Mouse (Mus musculus): ENCODE data around the gene Gaa.
"Not testable (repeated sequence)": the region's sequence is repeated elsewhere in the genome, so short reads cannot be mapped to it uniquely, and the experiment has no call there.

Gaa gene

DNA sequence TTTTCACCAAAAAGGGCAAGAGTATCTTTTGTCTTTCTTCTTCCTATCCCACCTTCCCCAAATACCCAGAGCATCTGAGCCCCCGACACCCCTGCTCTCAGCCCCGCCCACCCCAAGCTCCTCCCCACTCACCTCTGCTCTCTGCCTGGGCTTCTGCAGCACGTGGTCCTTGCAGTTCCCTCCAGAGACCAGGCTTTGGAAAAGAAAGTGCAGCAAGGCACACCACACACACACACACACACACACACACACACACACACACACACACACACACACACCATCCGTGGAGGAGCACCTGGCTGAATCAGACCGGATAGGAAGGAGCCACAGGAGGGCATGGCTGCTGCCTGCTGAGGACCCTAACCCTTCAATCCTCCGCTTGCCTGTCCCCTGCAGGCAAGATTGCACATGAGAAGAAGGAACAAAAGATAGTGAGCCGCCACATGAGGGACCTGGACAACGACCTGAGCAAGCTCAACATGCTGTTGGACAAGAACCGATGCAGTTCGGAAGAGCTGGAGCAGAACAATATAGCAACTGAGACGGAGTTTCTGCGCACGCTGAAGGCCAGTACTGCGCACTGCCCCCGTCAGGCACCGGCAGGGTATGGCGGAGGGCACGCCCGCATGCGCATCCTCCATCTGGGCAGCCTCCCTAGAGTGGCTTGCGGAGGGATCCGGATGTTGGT is 14.7 kb upstream of the Gaa start:
- in situ Hi-C loops (cut with MseI, MboI) = no loop called here

DNA sequence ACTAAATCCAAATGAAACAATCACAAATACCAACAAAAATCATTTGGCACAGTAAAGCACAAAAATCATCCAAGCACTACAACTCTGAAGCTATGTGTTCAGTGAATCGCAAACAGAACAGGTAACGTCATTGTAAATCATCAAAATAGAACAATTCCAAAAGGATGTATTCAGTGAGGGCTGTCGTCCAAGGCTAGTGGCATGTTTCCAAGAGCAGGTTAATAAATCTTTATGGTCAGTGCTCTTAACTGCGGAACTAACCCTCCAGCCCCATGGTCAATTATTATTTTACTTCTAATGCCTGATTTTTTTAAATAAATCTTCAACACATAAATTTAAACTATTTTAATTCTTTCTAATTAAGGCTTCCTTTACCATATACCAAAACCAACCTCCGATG is 11.1 kb upstream of the Gaa start:
- in situ Hi-C loops (cut with MseI, MboI) = not testable (repeated sequence)

DNA sequence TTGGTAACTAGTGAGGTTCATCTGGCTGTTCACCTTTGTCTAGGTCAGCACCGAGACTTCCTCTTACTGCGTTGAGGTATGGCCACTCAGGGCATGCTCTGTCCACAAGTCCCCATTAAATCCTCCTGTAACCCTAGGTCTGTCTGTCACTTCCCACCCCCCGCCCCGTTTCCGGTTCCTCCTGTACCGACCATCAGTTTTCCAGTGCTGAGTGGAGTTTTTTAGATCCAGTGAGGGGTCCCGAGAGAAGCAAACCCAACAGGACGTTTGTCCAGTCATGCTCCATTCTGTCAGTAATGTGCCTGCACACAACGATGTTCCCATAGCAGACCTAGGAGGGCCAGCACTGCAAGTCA is 9.5 kb upstream of the Gaa start:
- in situ Hi-C loops (cut with MseI, MboI) = no loop called here

DNA sequence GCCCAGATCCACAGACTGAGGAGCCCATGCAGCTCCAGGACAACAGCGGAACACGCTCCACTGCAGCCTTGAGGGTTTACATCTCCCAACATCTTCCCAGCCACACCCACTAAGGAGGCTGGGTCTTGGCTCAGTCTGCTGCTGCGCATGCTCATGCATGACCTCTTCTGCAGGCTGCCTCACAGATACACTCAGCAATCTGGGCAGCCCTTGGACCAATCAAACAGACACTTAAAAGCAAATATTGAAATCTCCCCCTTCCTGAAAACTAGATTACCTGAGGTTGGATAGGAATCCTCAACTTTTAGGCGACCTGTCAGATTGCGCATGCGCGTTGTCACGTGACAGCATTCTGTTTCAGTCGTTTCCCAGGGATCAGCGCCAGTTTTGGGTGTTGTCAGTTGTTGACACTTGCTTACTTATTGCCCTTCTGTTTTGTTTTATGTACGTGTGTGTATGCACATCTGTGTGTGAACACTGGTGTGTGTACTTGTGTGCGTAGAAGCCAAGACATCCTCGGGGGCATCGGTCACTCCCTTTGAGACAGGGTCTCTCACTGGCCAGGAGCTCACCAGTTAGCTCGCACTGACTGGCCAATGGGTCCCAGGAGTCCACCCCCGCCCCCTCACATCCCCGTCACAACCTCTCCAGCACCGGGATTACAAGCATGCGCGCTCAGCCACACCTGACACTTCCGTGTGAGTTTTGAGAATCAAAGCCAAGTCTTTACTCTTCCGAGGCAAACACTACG is 8.9 kb upstream of the Gaa start:
- in situ Hi-C loops (cut with MseI, MboI) = no loop called here

DNA sequence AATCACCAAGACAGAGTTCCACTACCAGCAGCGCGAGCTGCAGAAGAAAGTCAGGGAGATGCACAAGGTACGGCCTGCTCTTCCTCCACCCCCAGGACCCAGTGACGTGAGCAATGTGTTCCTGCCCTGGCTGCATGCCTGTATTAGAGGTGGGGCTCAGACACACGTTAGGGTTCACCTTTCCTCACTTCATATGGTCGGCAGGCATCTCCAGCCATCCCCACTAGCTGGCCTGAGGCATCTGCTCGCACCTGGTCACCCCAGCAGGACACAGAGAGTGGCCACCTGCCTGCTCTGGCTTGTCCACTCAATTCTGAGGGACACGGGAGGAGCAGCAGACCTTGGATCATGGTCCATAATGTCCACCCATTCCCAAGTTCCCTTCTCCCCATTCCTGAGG is 7.7 kb upstream of the Gaa start:
- in situ Hi-C loops (cut with MseI, MboI) = no loop called here

DNA sequence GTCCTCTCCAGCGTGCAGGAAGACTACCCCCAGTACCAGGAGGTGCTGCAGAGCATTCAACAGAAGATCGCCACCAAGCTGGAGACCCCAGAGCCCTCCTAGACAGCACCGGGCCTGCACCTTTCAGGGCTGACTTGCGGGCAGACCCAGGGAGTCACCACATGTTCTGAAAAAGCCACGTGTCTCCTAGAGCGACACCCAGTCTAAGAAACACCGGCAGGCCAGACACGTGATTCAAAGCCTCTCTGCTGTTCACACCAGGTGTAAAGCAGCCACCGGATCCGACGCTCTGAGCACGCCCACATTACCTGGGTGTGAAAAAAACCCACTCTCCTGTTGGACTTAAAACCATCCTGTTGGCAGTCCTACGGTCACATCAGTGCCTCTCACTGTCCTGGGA is 3.3 kb upstream of the Gaa start:
- in situ Hi-C loops (cut with MseI, MboI) = no loop called here

DNA sequence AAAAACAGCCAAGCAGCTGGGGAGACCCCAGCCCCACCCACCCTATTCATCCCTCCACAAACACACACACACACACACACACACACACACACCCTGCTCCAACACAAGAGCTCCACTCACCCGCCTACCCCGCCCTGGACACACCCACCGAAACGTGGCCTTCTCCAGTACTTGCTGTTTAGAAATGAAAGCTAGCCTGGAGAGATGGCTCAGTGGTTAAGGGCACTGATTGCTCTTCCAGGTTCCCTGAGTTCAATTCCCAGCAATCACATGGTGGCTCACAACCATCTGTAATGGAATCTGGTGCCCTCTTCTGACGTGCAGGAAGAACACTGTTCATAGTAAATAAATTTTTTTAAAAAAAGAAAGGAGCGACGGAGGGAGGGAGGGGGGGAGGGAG is 1.9 kb upstream of the Gaa start:
- in situ Hi-C loops (cut with MseI, MboI) = no loop called here

DNA sequence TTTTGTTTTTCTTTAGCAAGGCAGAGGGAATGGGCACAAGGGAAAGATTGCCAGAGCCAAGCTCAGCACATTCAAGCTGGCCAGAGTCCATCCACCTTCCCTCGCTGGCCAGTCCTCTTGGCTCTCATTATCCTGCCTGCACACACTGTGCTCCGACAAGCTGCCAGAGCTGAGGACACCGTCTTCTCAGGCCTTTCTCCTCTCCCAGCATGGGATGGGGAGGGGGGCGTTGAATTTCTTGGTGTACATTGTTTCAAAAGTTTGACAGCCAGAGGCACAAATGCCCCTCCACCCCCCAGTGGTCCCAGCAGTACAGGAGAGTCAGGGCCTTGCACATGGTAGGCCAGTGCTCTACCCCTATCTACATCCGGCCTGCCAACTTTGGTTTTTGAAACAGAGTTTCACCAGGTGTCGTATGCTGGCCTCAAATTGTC is 429 bp upstream of the Gaa start:
- in situ Hi-C loops (cut with MseI, MboI) = no loop called here

DNA sequence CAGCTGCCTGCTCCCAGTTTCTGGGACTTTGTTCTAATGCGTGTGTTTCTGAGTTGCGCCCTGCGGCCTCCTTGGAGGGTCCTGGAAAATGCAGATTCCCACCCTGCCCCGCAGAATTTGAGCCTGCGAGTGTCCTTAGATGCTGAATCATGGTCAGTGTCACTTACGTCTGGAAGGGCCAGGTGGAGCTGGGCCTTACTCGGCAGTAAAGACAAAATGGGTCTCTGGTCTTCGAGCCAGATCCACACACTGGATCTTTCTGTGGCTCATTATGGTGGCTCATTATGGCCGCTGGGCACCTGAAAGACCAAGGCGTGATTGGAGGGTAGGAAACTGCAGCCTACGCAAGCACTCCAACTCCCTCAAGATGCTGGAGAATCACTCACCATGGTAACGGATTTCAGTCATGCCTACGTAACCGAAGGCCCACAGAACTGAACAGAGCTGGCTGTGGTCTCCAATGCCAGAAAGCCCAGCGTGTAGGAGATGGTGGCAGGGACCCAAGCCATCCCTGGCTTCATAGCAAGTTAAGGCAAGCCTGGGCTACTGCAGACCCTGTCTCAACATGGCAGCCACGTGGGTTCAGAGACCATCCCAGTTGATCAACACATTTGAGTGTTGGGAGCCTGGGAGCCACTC is 989 bp downstream of the Gaa start:
- in situ Hi-C loops (cut with MseI, MboI) = no loop called here

DNA sequence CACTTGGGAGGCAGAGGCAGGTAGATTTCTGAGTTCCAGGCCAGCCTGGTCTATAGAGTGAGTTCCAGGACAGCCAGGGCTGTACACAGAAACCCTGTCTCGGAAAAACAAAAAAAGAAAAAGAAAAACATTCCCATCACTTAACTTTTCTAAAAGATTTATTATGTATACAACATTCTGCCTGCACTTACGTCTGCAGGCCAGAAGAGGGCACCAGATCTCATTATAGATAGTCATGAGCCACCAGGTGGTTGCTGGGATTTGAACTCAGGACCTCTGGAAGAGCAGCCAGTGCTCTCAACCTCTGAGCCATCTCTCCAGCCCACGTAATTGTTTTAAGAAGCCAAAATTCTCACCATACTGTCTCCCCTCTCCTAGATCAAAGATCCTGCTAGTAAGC is 4.8 kb downstream of the Gaa start:
- in situ Hi-C loops (cut with MseI, MboI) = not testable (repeated sequence)

DNA sequence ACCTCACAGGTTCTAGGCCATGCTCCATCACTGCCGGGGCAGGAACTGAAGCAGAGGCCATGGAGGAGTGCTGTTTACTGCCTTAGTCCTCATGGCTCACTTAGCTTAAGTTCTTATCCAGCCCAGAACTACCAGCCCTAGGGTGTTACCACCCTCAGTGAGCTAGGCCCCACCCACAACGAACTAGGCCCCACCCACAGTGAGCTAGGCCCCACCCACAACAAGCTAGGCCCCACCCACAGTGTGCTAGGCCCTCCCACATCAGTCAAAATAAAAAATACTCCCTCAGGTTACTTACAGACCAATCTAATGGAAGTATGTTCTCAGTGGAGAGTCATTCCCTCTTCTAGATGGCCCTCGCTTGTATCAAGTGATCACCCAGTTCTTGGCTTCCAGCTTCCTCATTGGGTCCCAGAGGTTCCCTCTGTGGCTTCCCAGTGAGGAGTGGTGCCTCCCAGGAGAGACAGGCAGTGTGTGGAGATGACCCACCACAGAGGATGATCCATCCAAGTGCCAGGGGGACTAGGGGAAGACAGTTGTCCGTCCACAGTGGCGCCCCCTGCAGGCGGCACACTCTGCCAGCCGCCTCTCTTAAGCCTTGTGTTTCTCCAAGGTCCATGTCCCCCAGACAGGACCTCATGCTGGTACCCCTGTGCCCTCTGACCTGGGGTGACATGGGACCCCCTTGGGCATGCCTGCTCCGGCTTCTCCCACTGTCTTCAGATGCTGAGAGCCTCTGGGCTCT is 5.7 kb downstream of the Gaa start:
- in situ Hi-C loops (cut with MseI, MboI) = no loop called here

DNA sequence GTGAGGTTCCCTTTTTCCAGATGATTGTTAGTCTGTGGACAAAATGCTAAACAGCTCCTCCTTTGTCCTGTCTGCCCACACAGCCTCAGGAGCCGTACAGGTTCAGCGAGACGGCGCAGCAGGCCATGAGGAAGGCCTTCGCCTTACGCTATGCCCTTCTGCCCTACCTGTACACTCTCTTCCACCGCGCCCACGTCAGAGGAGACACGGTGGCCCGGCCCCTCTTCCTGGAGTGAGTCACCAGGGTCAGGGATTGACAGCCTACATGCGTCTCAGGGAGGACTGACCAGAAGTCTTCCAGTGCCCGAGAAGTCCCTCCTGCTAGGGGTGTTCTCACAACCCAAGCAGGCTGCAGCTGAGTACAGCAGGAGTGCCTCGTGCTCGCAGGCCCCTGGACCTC is 13.3 kb downstream of the Gaa start:
- in situ Hi-C loops (cut with MseI, MboI) = no loop called here

DNA sequence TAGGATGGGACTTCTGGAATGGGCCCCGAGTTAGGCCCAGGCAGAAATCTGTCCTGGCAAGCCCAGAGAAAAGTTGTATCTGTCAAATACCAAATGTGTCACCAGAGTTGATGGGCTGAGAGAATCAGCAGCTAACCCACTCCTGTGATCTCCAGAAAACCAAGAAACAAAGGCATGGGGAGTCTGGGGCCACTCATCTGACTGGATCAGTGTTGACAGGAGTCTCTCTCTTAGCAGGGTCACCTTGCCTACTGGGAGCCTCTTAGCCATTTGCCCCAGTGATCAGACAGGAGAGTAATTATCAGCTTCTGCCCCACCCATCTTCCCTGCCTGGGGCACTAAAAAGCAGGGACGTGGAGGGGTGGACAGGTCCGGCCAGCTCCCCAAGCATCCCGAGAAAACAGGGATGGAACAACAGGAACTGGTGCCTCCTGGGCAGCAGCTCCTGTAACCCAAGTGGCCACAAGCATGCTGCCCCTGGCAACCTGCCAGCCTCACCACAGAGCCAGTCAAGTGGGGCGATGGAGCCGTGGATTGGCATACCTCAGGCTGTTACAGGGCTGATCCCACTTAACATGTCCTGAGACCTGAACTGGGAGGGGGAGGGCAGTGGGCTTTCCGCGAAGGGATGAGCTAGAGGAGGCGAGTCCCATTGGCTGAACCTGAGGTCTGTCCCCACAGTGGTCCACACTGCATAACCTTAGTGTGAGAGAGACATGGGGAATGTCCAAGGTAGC is 18.3 kb downstream of the Gaa start:
- in situ Hi-C loops (cut with MseI, MboI) = no loop called here

DNA sequence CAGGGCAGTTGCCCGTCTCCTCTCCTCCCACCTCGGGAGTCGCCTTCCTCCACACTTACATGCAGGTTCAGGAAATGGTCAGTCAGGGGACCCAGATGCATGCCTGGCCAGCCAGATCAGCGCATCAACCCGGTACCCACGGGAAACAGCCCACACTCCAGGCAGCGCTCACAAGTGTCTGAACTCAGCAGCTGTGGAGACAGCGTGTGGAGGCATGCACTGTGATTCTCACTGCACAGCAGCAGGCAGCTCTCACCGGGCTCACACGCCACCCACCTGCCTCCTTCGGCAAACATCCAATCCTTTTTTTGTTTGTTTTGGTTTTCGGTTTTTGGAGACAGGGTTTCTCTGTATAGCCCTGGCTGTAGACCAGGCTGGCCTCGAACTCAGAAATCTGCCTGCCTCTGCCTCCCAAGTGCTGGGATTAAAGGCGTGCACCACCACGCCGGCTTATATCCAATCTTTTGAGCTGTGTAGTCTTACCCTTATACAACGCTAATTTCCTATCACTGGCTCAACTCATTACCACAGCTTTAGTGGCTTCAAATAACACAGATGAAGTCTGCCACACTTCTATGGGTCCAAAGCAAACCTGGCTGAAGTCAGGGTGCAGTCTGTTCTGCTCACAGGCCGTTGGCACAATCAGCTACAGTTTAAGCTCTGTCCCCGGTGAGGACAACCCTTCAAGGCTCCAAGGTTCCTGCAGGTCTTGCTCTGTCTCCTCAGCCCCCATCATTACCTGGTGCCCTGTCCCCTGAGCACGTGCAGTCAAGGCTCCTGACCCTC is 19.7 kb downstream of the Gaa start:
- in situ Hi-C loops (cut with MseI, MboI) = no loop called here

DNA sequence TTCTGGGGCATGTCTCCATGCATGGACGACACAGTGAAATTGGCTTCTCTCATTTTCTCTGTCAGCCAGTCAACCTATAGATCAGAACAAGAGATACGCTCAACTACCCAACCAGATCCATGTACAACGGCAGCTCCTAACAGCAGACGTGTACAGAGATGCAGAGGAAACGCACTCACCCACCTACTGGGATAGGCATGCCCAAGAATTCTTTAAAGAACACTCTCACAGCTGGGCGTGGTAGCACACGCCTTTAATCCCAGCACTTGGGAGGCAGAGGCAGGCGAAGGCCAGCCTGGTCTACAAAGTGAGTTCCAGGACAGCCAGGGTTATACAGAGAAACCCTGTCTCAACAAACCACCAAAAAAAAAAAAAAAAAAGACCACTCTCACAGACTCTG is 25.2 kb downstream of the Gaa start:
- in situ Hi-C loops (cut with MseI, MboI) = not testable (repeated sequence)

DNA sequence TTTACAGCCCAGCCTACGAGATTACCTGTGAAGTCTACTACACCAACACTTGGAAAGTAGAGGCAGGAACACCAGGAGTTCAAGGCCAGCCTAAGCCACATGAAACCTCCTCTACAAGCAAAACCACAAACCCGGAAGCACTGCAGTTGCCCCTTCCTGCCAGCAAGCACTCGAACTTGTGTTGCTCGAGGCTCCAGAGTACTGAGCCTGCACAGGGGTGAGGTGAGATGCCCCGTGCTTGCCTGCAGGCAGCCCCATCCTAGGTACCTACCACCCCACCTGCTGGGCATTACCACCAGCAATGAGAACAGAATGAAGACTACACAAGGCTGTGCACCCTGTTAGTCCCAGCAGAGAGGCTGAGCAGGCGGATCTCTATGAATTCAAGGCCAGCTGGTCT is 30.3 kb downstream of the Gaa start:
- in situ Hi-C loops (cut with MseI, MboI) = no loop called here

DNA sequence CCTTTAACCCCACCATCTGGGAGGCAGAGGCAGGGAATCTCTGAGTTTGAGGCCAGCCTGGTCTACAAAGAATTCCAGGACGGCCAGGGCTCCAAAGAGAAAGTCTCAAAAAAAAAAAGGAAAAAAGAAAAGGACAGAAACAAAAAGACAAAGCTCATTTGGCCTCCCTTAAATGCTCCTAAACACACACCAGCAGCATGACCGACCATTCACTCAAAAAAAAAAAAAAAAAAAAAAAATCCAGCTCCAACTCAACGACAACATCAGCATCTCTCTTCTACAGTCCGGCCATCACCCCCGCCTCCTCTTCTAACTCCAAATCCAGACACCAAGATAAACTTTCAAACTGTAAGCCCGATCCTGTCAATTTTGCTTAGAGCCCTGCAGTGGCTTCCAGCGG is 31.2 kb downstream of the Gaa start:
- in situ Hi-C loops (cut with MseI, MboI) = no loop called here

DNA sequence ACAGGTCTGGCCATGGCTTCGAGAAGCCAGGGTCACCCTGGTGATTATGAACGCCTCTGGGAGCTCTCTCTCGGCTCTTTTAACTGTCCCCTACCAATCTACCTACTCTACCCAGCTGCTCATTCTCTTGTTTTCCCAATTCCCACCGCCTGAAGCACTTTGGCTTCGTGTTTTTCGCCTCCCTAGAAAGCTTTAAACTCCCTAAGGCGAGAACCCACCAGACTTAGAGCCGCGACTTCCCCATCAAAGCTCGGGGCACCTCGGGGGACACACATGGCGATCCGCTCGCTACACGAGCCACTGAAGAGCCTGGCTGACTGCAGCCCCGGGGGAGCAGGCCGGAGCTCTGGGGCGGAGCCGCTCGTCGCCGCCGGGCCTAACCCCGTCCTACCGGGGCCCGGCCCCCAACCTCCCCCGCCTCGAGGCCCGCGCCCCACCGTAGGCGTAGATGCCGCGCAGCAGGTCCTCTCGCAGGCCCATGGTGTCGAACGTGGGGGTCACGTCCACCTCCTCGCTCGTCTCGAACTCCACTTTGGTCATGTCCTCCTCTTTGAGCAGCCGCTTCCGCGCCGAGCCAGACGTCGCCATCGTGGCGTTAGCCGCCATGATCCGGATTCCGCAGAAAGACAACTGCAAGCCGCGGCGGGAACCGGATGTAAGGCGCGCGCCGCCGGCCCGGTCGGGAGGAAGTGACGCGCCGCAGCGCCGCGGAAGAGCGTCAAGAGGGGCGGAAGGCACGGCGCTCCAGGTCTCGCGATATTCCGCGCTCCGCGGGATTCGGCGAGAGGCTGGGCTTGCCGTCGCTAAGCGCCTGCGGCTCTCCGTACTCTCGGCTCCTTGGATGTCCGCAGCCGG is 31.9 kb downstream of the Gaa start, which contains the start of gene Eif4a3:
Eif4a3 (minus strand) TSS at position 699 of the 855 bp plus-strand sequence.
- in situ Hi-C loops (cut with MseI, MboI) = no loop called here

DNA sequence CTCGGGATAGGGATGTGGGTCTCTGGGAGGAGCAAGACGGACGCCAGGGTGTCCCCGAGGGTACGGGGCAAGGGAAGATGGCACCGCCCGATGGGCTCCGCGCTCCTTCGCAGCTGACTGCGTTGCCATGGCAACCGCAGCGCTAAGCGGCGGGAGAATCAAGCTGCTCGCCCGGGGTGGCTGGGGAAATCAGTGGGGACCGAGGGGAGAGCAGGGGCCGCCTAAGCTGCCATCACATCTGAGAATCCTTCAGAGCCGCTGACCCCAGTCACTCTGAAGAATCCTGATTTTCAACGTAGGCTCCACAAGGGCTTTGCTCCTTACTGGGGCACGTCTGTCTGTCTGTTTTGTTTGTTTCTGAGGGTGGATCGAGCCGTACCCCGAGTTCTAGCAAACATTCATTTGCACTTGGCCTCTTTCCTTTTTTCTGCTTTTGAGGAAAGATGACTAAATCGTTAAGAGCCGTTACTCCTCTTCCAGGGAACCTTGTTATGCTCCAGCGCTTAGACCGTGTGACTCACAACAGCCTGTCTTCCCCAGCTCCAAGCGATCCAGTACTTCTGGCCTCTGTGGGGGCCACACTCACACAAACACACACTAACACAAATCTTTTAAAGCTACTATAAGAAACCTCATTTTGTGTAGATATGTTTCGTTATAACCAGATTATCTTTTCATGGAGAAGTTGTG is 32.7 kb downstream of the Gaa start:
- in situ Hi-C loops (cut with MseI, MboI) = no loop called here
